Mouse (Mus musculus) left cerebral cortex, postnatal 4 days (tissue): ENCODE results near the gene Gm1979. TPM values are rescaled to one million over a fixed set of nuclear protein-coding genes. Genes with fewer than 3 reads are reported as not detected.
A peak's percentile ranks its signal among the peaks of the same experiment; 100 is the strongest.
"Not testable (repeated sequence)": the region's sequence is repeated elsewhere in the genome, so short reads cannot be mapped to it uniquely, and the experiment has no call there.

ENCODE experiments used
- DNase-seq: peaks from one replicate; pipeline ENCODE4 v3.0.0-alpha.2; 2022
- intact Hi-C: fragments of 180-260 bp; cut with DNase I; formaldehyde crosslinking; loops from one replicate; pipeline ENCODE4 v1.15.1; 2025
- total RNA-seq, 2 experiments: library from RNA; stranded (reverse); gene quantifications; 2 replicates each; pipeline ENCODE4 v1.2.3; 2021

Gm1979 gene
- not detected for total RNA-seq

- intact Hi-C loops, DNase-seq: not testable (repeated sequence)
Measured at GRCm38 (mm10) chr5:26004698-26005097, at the start of gene Gm1979. Gm1979 (minus strand) TSS chr5:26004798.

- DNase-seq, intact Hi-C loops: not testable (repeated sequence)
Measured at GRCm38 (mm10) chr5:26039458-26039857, 34.9 kb upstream of the Gm1979 start, which contains the start of gene Speer4a. Speer4a (minus strand) TSS chr5:26039558.

GRCm38 (mm10) chr5:26022816-26023215 is 18.2 kb upstream of the Gm1979 start, which contains the start of gene Gm5862:
Gm5862 (minus strand) TSS chr5:26022916.
- DNase-seq, intact Hi-C loops: not testable (repeated sequence)

- intact Hi-C loops, DNase-seq: not testable (repeated sequence)
Measured at GRCm38 (mm10) chr5:26007697-26008096, 3.1 kb upstream of the Gm1979 start.

GRCm38 (mm10) chr5:26006937-26007695 is 2.5 kb upstream of the Gm1979 start:
- DNase-seq = peak; percentile 60
- intact Hi-C loops = not testable (repeated sequence)

GRCm38 (mm10) chr5:25988550-25988949 is 16.0 kb downstream of the Gm1979 start, which contains the start of gene Gm21698:
Gm21698 (minus strand) TSS chr5:25988650.
- DNase-seq, intact Hi-C loops: not testable (repeated sequence)

- intact Hi-C loops, DNase-seq: not testable (repeated sequence)
Measured at GRCm38 (mm10) chr5:25972563-25972962, 32.0 kb downstream of the Gm1979 start, which contains the start of gene Gm21680. Gm21680 (minus strand) TSS chr5:25972663.

GRCm38 (mm10) chr5:25957050-25957449 is 47.5 kb downstream of the Gm1979 start:
- intact Hi-C loops, DNase-seq: not testable (repeated sequence)

- DNase-seq, intact Hi-C loops: not testable (repeated sequence)
Measured at GRCm38 (mm10) chr5:25956611-25957010, 48.0 kb downstream of the Gm1979 start.

- DNase-seq, intact Hi-C loops: not testable (repeated sequence)
Measured at GRCm38 (mm10) chr5:25954317-25954716, 50.3 kb downstream of the Gm1979 start, which contains the start of gene Gm21671. Gm21671 (minus strand) TSS chr5:25954417.

Other genes starting within 250 kb of the Gm1979 start
- gene Actr3b, start 244.8 kb downstream of the Gm1979 start, total RNA-seq = 100 to 1,000 TPM; 116 to 117 TPM
- not detected for gene Gm21663, start 62.4 kb downstream of the Gm1979 start, total RNA-seq
- not detected for gene Gm21671, start 50.4 kb downstream of the Gm1979 start, total RNA-seq
- not detected for gene Gm21680, start 32.1 kb downstream of the Gm1979 start, total RNA-seq
- not detected for gene Gm21698, start 16.1 kb downstream of the Gm1979 start, total RNA-seq
- gene Gm5862, start 18.1 kb upstream of the Gm1979 start, total RNA-seq = not detected
- gene Speer4a, start 34.8 kb upstream of the Gm1979 start, total RNA-seq = not detected
- not detected for gene Gm7347, start 53.8 kb upstream of the Gm1979 start, total RNA-seq
- not detected for gene Gm10471, start 84.5 kb upstream of the Gm1979 start, total RNA-seq
- not detected for gene 5031410I06Rik, start 100.6 kb upstream of the Gm1979 start, total RNA-seq
- gene Gm10220, start 116.6 kb upstream of the Gm1979 start, total RNA-seq = not detected